37 mouse cellular contexts compared by ENCODE assay signal in genomic region chr7:131546423-131546822, GRCm38 (mm10). TPM values are rescaled to one million over a fixed set of nuclear protein-coding genes. Genes with fewer than 3 reads are reported as not detected.
DNase-seq lines count a peak whose midpoint lies in the region; ATAC-seq lines count a peak whose summit lies in the region.
"Had no signal": no experiment of that assay in that cellular context is flagged by ENCODE, and none has a peak within 500 bp of the region (broad histone marks: within the 10 kb centered on the region; RNA-seq: fewer than 3 reads in every experiment).

No protein-coding gene starts in this region.

- no peak for ATAC-seq in midbrain, embryonic 11.5 days (ENCODE audit: low FRiP score)
- no peak for ATAC-seq in midbrain, embryonic 14.5 days (ENCODE audit: low FRiP score, low TSS enrichment)
- ATAC-seq: forebrain, embryonic 13.5 days; lung, postnatal 0 days; midbrain, embryonic 16.5 days had no signal

- no peak overlapping the region for H3K9ac ChIP-seq in midbrain, embryonic 11.5 days (ENCODE audit: low read length)
- no peak overlapping the region for H3K9ac ChIP-seq in midbrain, embryonic 14.5 days (replicated peaks; ENCODE audit: low read length)
- H3K9ac ChIP-seq: forebrain, embryonic 13.5 days; heart, embryonic 15.5 days; kidney, embryonic 15.5 days; limb, embryonic 15.5 days; liver, embryonic 13.5 days had no signal

- 0% methylated on average over 2 of the region's 2 CpGs for WGBS in midbrain, embryonic 11.5 days
- 3% methylated on average over 2 of the region's 2 CpGs for WGBS in midbrain, embryonic 14.5 days
- WGBS in limb, embryonic 10.5 days = 2% methylated on average over 2 of the region's 2 CpGs

- H3K4me3 ChIP-seq in midbrain, embryonic 11.5 days (ENCODE audit: low read depth, low read length) = no peak overlapping the region
- no peak overlapping the region for H3K4me3 ChIP-seq in midbrain, embryonic 14.5 days (replicated peaks; ENCODE audit: low read depth, low read length)
- no peak overlapping the region for H3K4me3 ChIP-seq in limb, embryonic 10.5 days
- H3K4me3 ChIP-seq: forebrain, embryonic 13.5 days; heart, embryonic 10.5 days; heart, embryonic 15.5 days; kidney, embryonic 15.5 days; left cerebral cortex, adult 2 months; limb, embryonic 15.5 days; liver, embryonic 13.5 days; myocyte had no signal

- peaks cover 99% of the 10 kb centered on the region for H3K27me3 ChIP-seq in midbrain, embryonic 11.5 days (ENCODE audit: control insufficient read depth, insufficient read depth, low read length)
- peaks cover 96% of the 10 kb centered on the region for H3K27me3 ChIP-seq in midbrain, embryonic 14.5 days (ENCODE audit: control insufficient read depth, insufficient read depth, low read length)
- H3K27me3 ChIP-seq in limb, embryonic 10.5 days (ENCODE audit: low read depth, poor library complexity, severe bottlenecking) = peaks cover 100% of the 10 kb centered on the region

- no peak overlapping the region for H3K27ac ChIP-seq in midbrain, embryonic 11.5 days (ENCODE audit: low read depth, low read length)
- no peak overlapping the region for H3K27ac ChIP-seq in midbrain, embryonic 14.5 days (replicated peaks; ENCODE audit: low read depth, low read length)
- H3K27ac ChIP-seq in limb, embryonic 10.5 days = no peak overlapping the region
- H3K27ac ChIP-seq: forebrain, embryonic 13.5 days; heart, embryonic 10.5 days; heart, embryonic 15.5 days; kidney, embryonic 15.5 days; left cerebral cortex, adult 2 months; limb, embryonic 15.5 days; liver, embryonic 13.5 days; macrophage had no signal

- peak; percentile 27 for DNase-seq in embryo, embryonic 9.5 days (ENCODE audit: extremely low spot score)
- no peak for DNase-seq in embryo, embryonic 10 days (ENCODE audit: low spot score)
- DNase-seq in midbrain, embryonic 11.5 days (ENCODE audit: low spot score, missing footprints) = peak; percentile 93
- DNase-seq in midbrain, embryonic 14.5 days = no peak
- peak; percentile 40 for DNase-seq in limb, embryonic 10.5 days (ENCODE audit: low spot score)
- DNase-seq in lung, postnatal 25 days (ENCODE audit: low spot score) = no peak
- DNase-seq in layer of hippocampus, postnatal 14 days (ENCODE audit: low spot score in 2 of 2) = no peak
- DNase-seq: adrenal gland, adult 8-10 months; cerebellum, adult 9-10 months; cerebellum, postnatal 36 days; gastrocnemius, postnatal 14 days; kidney, adult 18-20 months; kidney, postnatal 25 days; liver, embryonic 13.5 days; lung, adult 18-20 months; right cerebral cortex, adult 18-20 months; thymus, adult 2 months; thymus, postnatal 36 days had no signal

- H3K4me1 ChIP-seq in midbrain, embryonic 11.5 days (ENCODE audit: control insufficient read depth, insufficient read depth, low read length) = peaks cover 26% of the 10 kb centered on the region
- H3K4me1 ChIP-seq in midbrain, embryonic 14.5 days (ENCODE audit: control insufficient read depth, insufficient read depth, low read length) = peaks cover 15% of the 10 kb centered on the region
- peaks cover 32% of the 10 kb centered on the region for H3K4me1 ChIP-seq in limb, embryonic 10.5 days

- no peaks in the 10 kb centered on the region for H3K9me3 ChIP-seq in midbrain, embryonic 11.5 days (ENCODE audit: control insufficient read depth, low read length)
- H3K9me3 ChIP-seq in midbrain, embryonic 14.5 days (ENCODE audit: control insufficient read depth, low read length) = no peaks in the 10 kb centered on the region
- no peaks in the 10 kb centered on the region for H3K9me3 ChIP-seq in limb, embryonic 10.5 days (replicated peaks)
- H3K9me3 ChIP-seq: forebrain, embryonic 13.5 days; heart, embryonic 10.5 days; heart, embryonic 15.5 days; kidney, embryonic 15.5 days; limb, embryonic 15.5 days; liver, embryonic 13.5 days had no signal

- no peaks in the 10 kb centered on the region for H3K36me3 ChIP-seq in midbrain, embryonic 11.5 days (ENCODE audit: control insufficient read depth, insufficient read depth, low read length)
- no peaks in the 10 kb centered on the region for H3K36me3 ChIP-seq in midbrain, embryonic 14.5 days (ENCODE audit: control insufficient read depth, insufficient read depth, low read length)
- H3K36me3 ChIP-seq in limb, embryonic 10.5 days = no peaks in the 10 kb centered on the region
- H3K36me3 ChIP-seq: G1E; heart, embryonic 10.5 days; heart, embryonic 15.5 days; kidney, embryonic 15.5 days; limb, embryonic 15.5 days; liver, embryonic 13.5 days had no signal

- no peak overlapping the region for H3K4me2 ChIP-seq in midbrain, embryonic 11.5 days
- no peak overlapping the region for H3K4me2 ChIP-seq in midbrain, embryonic 14.5 days (ENCODE audit: low read length)
- H3K4me2 ChIP-seq: forebrain, embryonic 13.5 days; heart, embryonic 15.5 days; kidney, embryonic 15.5 days; limb, embryonic 15.5 days; liver, embryonic 13.5 days had no signal

RNA-seq across cellular contexts. Expression of gene Hmx2, which starts 2.1 kb away (rescaled TPM):
- 0.10 and 0.19 TPM in 2 replicates for polyA plus RNA-seq in midbrain, embryonic 11.5 days (2014; fragmentation: Nextera tagmentation; extraction: Ambion mirVana)
- 0.07 and 0.09 TPM in 2 replicates for polyA plus RNA-seq in midbrain, embryonic 14.5 days (2014; fragmentation: Nextera tagmentation; extraction: Ambion mirVana)
- not detected in 2 replicates for polyA plus RNA-seq in limb, embryonic 10.5 days (2016; fragmentation: Nextera tagmentation; extraction: Ambion mirVana)
- not detected for total RNA-seq in layer of hippocampus, postnatal 14 days (2021)
- total RNA-seq: adrenal gland, adult 8-10 months; gastrocnemius, postnatal 14 days; granulocyte monocyte progenitor cell, adult 5-6 weeks; heart, postnatal 25 days; layer of hippocampus, adult 18-20 months; layer of hippocampus, postnatal 10 days; left cerebral cortex, adult 2 months; left cerebral cortex, postnatal 25 days; megakaryocyte-erythroid progenitor cell, adult 5-6 weeks had no signal
- polyA plus RNA-seq: heart, embryonic 10.5 days; heart, embryonic 15.5 days; limb, embryonic 15.5 days; liver, embryonic 13.5 days; lung, postnatal 0 days; macrophage; spleen, adult 2 months had no signal

RNA-seq across cellular contexts. Expression of gene Hmx3, which starts 3.8 kb away (rescaled TPM):
- 0.18 TPM in 1 of 2 replicates, not detected in the other for polyA plus RNA-seq in midbrain, embryonic 11.5 days (2014; fragmentation: Nextera tagmentation; extraction: Ambion mirVana)
- polyA plus RNA-seq in midbrain, embryonic 14.5 days (2014; fragmentation: Nextera tagmentation; extraction: Ambion mirVana) = 0.15 and 0.33 TPM in 2 replicates
- not detected in 2 replicates for polyA plus RNA-seq in limb, embryonic 10.5 days (2016; fragmentation: Nextera tagmentation; extraction: Ambion mirVana)
- not detected for total RNA-seq in layer of hippocampus, postnatal 14 days (2021)
- total RNA-seq: adrenal gland, adult 8-10 months; G1E; gastrocnemius, postnatal 14 days; granulocyte monocyte progenitor cell, adult 5-6 weeks; heart, postnatal 25 days; layer of hippocampus, adult 18-20 months; layer of hippocampus, postnatal 10 days; left cerebral cortex, adult 2 months; left cerebral cortex, postnatal 25 days; megakaryocyte-erythroid progenitor cell, adult 5-6 weeks had no signal
- polyA plus RNA-seq: embryonic facial prominence, embryonic 11.5 days; G1E; heart, embryonic 15.5 days; kidney, embryonic 15.5 days; limb, embryonic 15.5 days; liver, embryonic 13.5 days; lung, postnatal 0 days; macrophage; spleen, adult 2 months had no signal

RNA-seq across cellular contexts. Expression of gene Bub3, which starts 13.6 kb away (rescaled TPM):
- 275 and 279 TPM in 2 replicates for polyA plus RNA-seq in midbrain, embryonic 11.5 days (2014; fragmentation: Nextera tagmentation; extraction: Ambion mirVana)
- 167 and 169 TPM in 2 replicates for polyA plus RNA-seq in midbrain, embryonic 14.5 days (2014; fragmentation: Nextera tagmentation; extraction: Ambion mirVana)
- polyA plus RNA-seq in limb, embryonic 10.5 days (2016; fragmentation: Nextera tagmentation; extraction: Ambion mirVana) = 338 and 339 TPM in 2 replicates
- total RNA-seq in layer of hippocampus, postnatal 14 days (2021) = 10 to 100 TPM; 52.9 to 56.1 TPM

Comparison
In these comparisons a context has a peak if more than half of its experiments do, and no peak if none do; other contexts are left out.
1. DNase-seq: peak in embryo, embryonic 9.5 days (single experiment), midbrain, embryonic 11.5 days (single experiment) and limb, embryonic 10.5 days (single experiment); none in embryo, embryonic 10 days (single experiment), midbrain, embryonic 14.5 days (single experiment), lung, postnatal 25 days (single experiment) and layer of hippocampus, postnatal 14 days (0 of 2).